Mouse (Mus musculus) embryonic facial prominence, embryonic 13.5 days (tissue): Measurements from ENCODE around the gene Glb1. TPM values are rescaled to one million over a fixed set of nuclear protein-coding genes. Genes with fewer than 3 reads are reported as not detected.

ENCODE experiments used
- ATAC-seq: fragments of 200-750 bp; cut with Nextera tagmentation; 2 replicates; pipeline ENCODE4 v1.8.0; 2017; ENCODE audit warnings: low read depth; ENCODE audit not compliant: insufficient number of reproducible peaks, insufficient read depth, low FRiP score, low TSS enrichment
- H3K27ac ChIP-seq: fragments of 300-500 bp; sonication (generic); 2 replicates; pipeline ENCODE4 v1.5.1; 2015; ENCODE audit warnings: moderate library complexity, mild to moderate bottlenecking, inconsistent platforms
- H3K27me3 ChIP-seq: fragments of 300-500 bp; sonication (generic); 2 replicates; pipeline ENCODE4 v1.6.1; 2015; ENCODE audit warnings: mild to moderate bottlenecking, inconsistent platforms
- H3K36me3 ChIP-seq: fragments of 300-500 bp; sonication (generic); 2 replicates; pipeline ENCODE4 v1.6.1; 2015; ENCODE audit warnings: mild to moderate bottlenecking, inconsistent platforms
- H3K4me1 ChIP-seq: fragments of 300-500 bp; sonication (generic); 2 replicates; pipeline ENCODE4 v1.6.1; 2015; ENCODE audit warnings: inconsistent platforms
- H3K4me2 ChIP-seq: fragments of 300-500 bp; sonication (generic); 2 replicates; pipeline ENCODE4 v1.6.1; 2015; ENCODE audit warnings: moderate library complexity, mild to moderate bottlenecking, inconsistent platforms
- H3K4me3 ChIP-seq: fragments of 300-500 bp; sonication (generic); 2 replicates; pipeline ENCODE4 v1.5.1; 2015; ENCODE audit warnings: mild to moderate bottlenecking, inconsistent platforms
- H3K9ac ChIP-seq: fragments of 300-500 bp; sonication (generic); 2 replicates; pipeline ENCODE4 v1.6.1; 2015; ENCODE audit warnings: mild to moderate bottlenecking, inconsistent platforms
- H3K9me3 ChIP-seq: fragments of 300-500 bp; sonication (generic); 2 replicates; pipeline ENCODE4 v1.6.1; 2016; ENCODE audit warnings: inconsistent platforms
- WGBS: fragments of 180-500 bp; shearing (Covaris S2); methylation state at CpG from one replicate; pipeline ENCODE4 v1.1.7; 2015; ENCODE audit warnings: mixed read lengths; 5-methylcytosine and 5-hydroxymethylcytosine counted together
- polyA plus RNA-seq: library from polyadenylated mRNA; unstranded; fragments of >200 nt; fragmentation: Nextera tagmentation; extraction: Ambion mirVana; gene quantifications from 2 replicates; pipeline ENCODE4 v1.2.1, GENCODE M21; 2015

Glb1 gene
- polyA plus RNA-seq, 1 experiment from 2014 or later, result 27.9 TPM

DNA sequence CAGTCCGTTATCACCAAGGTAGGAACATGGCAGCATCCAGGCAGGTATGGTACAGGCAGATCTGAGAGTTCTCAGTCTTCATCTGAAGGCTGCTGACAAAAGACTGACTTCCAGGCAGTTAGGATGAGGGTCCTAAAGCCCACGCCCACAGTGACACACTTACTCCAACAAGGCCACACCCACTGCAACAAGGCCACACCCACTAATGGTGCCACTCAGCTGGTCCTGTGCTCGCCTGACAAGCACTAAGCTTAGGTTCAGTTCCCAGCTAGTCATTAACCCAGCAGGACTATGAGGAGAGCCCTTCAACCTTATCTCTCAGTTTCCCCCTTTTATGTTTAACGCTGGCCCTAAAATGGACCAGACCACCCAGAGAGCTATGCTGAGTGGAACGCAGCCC, 47.8 kb downstream of the Glb1 start:
- 80% methylated on average over 5 of the region's 5 CpGs for WGBS
- H3K27ac ChIP-seq, result no peak overlapping the region
- H3K36me3 ChIP-seq, result no peaks in the 10 kb centered on the region
- no peak overlapping the region for H3K4me3 ChIP-seq
- H3K9me3 ChIP-seq, result no peaks in the 10 kb centered on the region
- no peaks in the 10 kb centered on the region for H3K4me1 ChIP-seq
- no peak overlapping the region for H3K9ac ChIP-seq
- ATAC-seq, result no peak
- no peak overlapping the region for H3K4me2 ChIP-seq
- H3K27me3 ChIP-seq, result no peaks in the 10 kb centered on the region

DNA sequence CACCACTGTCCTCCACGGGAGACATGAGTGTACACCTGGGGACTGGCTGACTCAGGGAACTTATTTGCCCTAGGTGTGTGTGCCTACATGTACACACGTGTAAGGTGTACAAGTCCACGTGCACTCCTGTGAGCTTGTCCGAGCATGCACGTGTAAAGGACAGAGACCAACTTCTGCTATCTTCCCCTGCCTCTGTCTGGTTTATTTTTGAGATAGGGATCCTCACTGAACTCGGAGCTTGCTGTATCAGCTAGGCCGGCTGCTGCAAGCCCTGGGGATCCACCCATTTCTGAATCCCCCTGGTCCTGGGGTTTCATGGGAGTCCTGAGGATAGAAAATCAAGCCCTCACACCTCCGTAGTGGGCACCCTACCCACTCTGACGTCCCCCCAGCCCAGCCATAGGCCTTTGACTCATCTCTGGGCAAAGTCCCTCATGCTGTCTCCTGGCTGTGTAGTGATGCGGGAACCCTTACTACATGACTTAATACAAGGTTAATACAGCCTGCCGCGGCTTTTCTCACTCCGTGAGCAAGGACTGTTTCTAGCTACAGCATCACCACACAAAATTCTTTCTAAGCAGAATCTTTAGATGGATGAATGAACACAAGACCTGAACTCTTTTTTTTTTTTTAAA, 48.4 kb downstream of the Glb1 start:
- H3K9ac ChIP-seq, result no peak overlapping the region
- 86% methylated on average over 13 of the region's 13 CpGs for WGBS
- ATAC-seq, result no peak

DNA sequence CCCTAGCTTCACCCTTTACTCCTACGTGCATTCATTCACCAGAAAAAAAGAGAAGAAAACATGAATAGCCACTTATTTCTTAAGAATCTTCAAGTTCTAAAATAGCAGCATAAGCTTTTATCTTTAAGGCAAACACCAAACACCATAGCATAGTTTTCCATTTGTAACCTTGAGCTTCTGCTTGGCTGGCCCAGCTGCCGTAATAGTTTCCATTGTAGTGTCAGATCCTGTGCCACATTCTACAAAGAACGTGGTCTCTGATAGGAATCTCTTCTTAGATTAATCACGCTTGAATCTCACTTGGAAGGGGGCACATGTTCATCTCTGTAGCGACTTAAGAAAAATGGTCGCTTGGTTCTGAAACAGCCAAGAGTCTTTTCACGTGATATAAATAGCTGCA, 50.7 kb downstream of the Glb1 start:
- no peaks in the 10 kb centered on the region for H3K4me1 ChIP-seq
- peaks cover 13% of the 10 kb centered on the region; the same call in 1 of the 2 replicates for H3K36me3 ChIP-seq
- WGBS, result 76% methylated on average over 7 of the region's 7 CpGs
- H3K4me3 ChIP-seq, result no peak overlapping the region
- H3K9me3 ChIP-seq, result no peaks in the 10 kb centered on the region
- no peak overlapping the region for H3K4me2 ChIP-seq
- H3K27ac ChIP-seq, result no peak overlapping the region
- no peak for ATAC-seq
- H3K9ac ChIP-seq, result no peak overlapping the region
- H3K27me3 ChIP-seq, result no peaks in the 10 kb centered on the region

More for the DNA sequence above, 48.4 kb downstream of the Glb1 start:
- Histone ChIP-seq H3K27me3 (no peaks in the 10 kb centered on the region), H3K4me2 (no peak overlapping the region), H3K4me1 (no peaks in the 10 kb centered on the region), H3K4me3 (no peak overlapping the region), H3K36me3 (no peaks in the 10 kb centered on the region), H3K27ac (no peak overlapping the region), H3K9me3 (no peaks in the 10 kb centered on the region)

DNA sequence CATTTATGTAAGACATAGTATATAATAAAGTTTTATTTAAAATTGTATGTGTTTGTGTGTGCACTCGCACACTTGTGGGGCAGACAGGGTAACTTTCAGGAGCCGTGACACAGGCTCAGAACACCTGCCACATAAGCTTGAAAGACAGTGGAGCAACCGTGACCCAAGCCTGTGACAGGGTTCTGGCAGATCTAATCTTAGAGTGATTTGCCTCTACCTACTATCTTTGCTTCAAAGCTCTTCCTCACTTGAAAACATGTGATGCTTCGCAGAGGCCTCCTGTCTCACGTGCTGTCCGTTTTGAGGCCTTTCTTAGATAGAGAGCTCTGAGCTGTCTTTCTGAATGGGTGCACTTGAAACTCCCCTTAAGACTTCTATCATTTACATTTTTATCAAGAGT, 51.5 kb downstream of the Glb1 start:
- Histone ChIP-seq H3K9me3 (no peaks in the 10 kb centered on the region), H3K4me2 (no peak overlapping the region), H3K27ac (no peak overlapping the region), H3K27me3 (no peaks in the 10 kb centered on the region), H3K9ac (no peak overlapping the region), H3K4me3 (no peak overlapping the region), H3K36me3 (peaks cover 18% of the 10 kb centered on the region), H3K4me1 (no peaks in the 10 kb centered on the region)
- WGBS, result 89% methylated on average over 6 of the region's 6 CpGs
- no peak for ATAC-seq

DNA sequence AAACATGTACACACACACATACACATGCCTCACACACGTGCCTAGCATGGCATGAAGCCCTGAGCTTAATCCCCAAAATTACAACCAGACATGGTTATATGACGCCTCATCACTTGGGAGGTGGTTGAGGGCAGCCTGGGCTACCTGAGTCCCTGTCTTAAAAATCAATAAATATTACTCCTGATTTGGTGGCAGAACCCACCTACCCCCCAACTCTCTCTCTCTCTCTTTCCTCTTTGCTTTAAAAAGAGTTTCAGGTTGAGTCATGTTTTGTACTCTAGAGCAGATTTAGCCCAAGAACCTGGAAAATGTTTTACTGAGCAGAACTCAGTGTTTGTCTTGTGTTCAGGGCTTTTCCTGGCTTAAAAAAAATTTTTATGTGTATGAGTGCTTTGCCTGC, 54.5 kb downstream of the Glb1 start:
- no peak for ATAC-seq
- no peak overlapping the region for H3K9ac ChIP-seq
- 56% methylated on average over 2 of the region's 2 CpGs for WGBS
- H3K4me2 ChIP-seq, result no peak overlapping the region
- no peaks in the 10 kb centered on the region for H3K9me3 ChIP-seq
- peaks cover 27% of the 10 kb centered on the region for H3K36me3 ChIP-seq
- H3K4me3 ChIP-seq, result no peak overlapping the region
- H3K4me1 ChIP-seq, result no peaks in the 10 kb centered on the region
- no peak overlapping the region for H3K27ac ChIP-seq
- H3K27me3 ChIP-seq, result no peaks in the 10 kb centered on the region

DNA sequence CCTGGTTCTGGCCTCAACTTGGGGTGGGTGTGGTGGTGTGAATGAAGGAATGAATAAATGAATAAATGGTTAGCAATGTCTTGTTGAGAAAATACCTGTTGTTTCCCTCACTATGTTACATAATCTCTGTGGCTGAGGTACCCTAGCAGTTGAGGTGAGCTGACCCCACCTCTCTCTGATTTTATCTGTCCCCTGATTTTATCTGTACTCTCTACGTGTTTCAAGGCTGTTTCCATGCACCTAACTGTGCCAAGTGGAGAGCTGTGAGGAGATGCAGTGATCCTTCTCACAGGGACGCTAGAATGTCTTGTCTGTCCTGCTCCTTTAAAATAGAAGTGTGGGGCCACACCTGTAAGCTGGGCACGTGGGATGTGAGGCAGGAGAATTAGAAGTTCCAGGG, 57.6 kb downstream of the Glb1 start:
- Histone ChIP-seq H3K27me3 (no peaks in the 10 kb centered on the region), H3K9ac (no peak overlapping the region), H3K9me3 (no peaks in the 10 kb centered on the region), H3K36me3 (peaks cover 39% of the 10 kb centered on the region), H3K27ac (no peak overlapping the region), H3K4me2 (no peak overlapping the region), H3K4me1 (no peaks in the 10 kb centered on the region), H3K4me3 (no peak overlapping the region)
- ATAC-seq, result no peak
- WGBS, result 84% methylated on average over 3 of the region's 3 CpGs

DNA sequence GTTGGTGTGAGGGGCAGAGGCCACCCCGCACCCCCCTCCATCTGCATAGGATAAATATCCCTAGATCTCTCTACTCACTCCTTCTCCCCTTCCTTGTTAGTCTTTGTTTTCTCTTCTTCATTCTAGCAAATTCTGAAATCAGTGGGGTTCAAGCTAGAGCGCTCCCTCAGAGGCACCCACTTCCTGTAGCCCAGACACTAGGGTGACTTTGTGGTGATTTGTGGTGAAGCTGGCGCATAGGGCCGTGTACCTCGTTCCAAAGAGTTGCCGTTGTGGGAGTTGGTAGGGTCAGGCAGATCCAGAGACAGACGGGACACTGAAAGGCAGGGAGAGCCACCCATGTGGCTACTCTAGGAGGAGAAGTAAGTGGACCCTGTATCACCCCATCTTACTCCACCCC, 61.7 kb downstream of the Glb1 start:
- Histone ChIP-seq H3K27me3 (no peaks in the 10 kb centered on the region), H3K36me3 (peaks cover 44% of the 10 kb centered on the region), H3K9me3 (no peaks in the 10 kb centered on the region), H3K4me2 (no peak overlapping the region), H3K4me3 (no peak overlapping the region), H3K27ac (no peak overlapping the region), H3K4me1 (no peaks in the 10 kb centered on the region), H3K9ac (no peak overlapping the region)
- WGBS, result 92% methylated on average over 7 of the region's 7 CpGs
- no peak for ATAC-seq

DNA sequence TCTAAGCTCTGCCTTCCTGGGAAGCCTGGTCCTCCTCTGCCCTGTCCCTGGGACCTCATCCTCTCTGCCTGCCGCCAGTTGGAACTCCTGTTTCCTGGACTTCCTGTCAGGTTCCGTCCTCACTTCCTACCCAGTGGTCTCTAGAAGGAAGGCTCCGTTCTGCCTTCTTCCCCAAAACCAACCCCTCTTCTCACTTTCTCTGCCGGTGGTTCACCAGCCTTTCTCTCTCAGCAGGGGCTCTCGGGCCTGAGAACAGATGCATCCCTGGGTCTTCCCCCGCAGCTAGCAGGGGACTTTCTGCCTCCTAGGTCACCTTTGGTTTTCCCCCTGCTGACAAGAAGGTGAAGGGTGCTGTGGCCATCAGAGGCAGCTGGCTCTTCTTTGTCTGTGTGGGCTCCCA, 64.6 kb downstream of the Glb1 start:
- peaks cover 40% of the 10 kb centered on the region for H3K36me3 ChIP-seq
- no peak overlapping the region for H3K4me3 ChIP-seq
- no peak for ATAC-seq
- no peak overlapping the region for H3K9ac ChIP-seq
- 83% methylated on average over 6 of the region's 6 CpGs for WGBS
- no peaks in the 10 kb centered on the region for H3K27me3 ChIP-seq
- H3K9me3 ChIP-seq, result no peaks in the 10 kb centered on the region
- no peaks in the 10 kb centered on the region for H3K4me1 ChIP-seq
- H3K27ac ChIP-seq, result no peak overlapping the region
- no peak overlapping the region for H3K4me2 ChIP-seq

DNA sequence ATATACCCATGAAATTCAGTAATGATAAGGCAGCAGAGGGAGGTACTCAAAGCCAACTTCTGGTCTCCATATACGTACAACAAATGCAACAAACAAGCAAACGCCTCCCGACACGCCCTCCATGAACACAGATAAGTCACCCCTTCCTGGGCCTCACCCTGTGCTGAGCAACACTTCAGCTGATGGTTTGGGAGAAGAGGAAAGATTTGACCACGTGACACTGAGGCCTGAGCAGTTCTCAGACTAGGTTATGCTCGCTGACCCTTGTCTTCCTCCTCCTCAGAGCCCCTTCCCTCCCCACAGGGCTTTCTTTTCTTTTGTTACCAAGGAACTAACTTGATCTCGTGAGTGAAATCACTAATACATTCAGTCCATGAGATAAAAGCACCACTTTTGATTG, 66.0 kb downstream of the Glb1 start:
- Histone ChIP-seq H3K27ac (no peak overlapping the region), H3K27me3 (no peaks in the 10 kb centered on the region), H3K4me1 (no peaks in the 10 kb centered on the region), H3K9me3 (no peaks in the 10 kb centered on the region), H3K9ac (no peak overlapping the region), H3K4me3 (no peak overlapping the region), H3K36me3 (peaks cover 35% of the 10 kb centered on the region), H3K4me2 (no peak overlapping the region)
- 75% methylated on average over 7 of the region's 7 CpGs for WGBS
- ATAC-seq, result no peak

DNA sequence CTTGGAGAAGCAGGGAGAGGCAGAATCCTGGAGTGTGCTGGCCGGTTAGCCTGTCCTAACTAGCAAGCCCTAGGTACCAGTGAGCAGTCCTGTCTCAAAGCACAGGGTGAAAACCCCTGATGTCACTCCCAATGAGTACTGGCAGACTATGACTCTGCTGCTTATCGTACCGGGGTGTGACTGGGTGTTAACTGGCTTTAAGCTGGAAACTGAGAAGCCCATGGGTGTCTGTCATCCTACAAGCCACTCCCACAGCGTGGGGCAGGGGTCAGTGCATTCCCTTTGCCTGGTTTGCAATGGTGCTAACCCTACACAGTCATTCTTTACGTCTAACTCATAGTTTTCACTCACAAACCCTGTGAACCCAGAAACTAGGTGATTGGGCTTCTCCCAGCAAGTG, 67.3 kb downstream of the Glb1 start:
- Histone ChIP-seq H3K4me3 (no peak overlapping the region), H3K4me1 (no peaks in the 10 kb centered on the region), H3K36me3 (peaks cover 31% of the 10 kb centered on the region), H3K9ac (no peak overlapping the region), H3K9me3 (no peaks in the 10 kb centered on the region), H3K4me2 (no peak overlapping the region), H3K27me3 (no peaks in the 10 kb centered on the region), H3K27ac (no peak overlapping the region)
- WGBS, result 76% methylated on average over 5 of the region's 5 CpGs
- no peak for ATAC-seq

DNA sequence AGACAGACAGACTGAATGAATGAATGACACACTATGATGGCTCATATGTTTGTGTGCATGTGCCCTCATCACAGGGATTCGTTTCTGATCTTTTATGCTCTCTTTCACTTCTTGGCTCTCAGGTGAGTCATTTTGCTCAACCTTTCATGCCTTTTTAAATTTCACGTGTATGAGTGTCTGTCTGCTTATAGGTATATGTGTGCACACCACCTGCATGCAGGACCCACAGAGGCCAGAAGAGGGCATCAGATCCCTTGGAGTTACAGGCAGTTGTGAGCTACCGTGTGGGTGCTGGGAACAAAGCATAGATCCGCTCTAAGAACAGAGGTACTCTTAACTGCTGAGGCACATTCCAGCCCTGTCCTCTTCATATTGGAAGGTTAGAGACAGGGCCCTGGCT, 67.8 kb downstream of the Glb1 start:
- no peaks in the 10 kb centered on the region for H3K27me3 ChIP-seq
- H3K36me3 ChIP-seq, result peaks cover 30% of the 10 kb centered on the region
- H3K27ac ChIP-seq, result no peak overlapping the region
- WGBS, result 89% methylated on average over 4 of the region's 4 CpGs
- H3K9ac ChIP-seq, result no peak overlapping the region
- no peak for ATAC-seq
- no peaks in the 10 kb centered on the region for H3K9me3 ChIP-seq
- H3K4me2 ChIP-seq, result no peak overlapping the region
- H3K4me1 ChIP-seq, result no peaks in the 10 kb centered on the region
- no peak overlapping the region for H3K4me3 ChIP-seq

DNA sequence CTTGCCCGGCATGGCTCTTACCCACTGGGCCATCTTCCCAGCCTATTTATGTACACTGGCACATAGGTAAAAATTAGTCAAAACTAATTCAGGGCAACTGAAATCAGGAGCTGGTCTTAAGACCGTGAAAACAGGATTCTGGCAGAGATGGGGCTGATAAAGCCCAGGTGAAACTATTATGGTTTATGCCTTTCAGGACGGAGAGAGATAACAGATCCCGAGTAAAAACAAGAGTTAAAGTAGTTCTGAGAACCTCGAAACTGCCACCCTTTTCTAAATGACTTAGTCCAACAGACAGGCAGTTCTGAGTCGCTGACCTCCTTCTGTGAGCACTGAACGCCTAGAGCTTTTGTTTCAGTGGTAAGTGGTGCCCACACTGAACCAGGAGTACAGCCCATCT, 71.0 kb downstream of the Glb1 start:
- Histone ChIP-seq H3K4me2 (no peak overlapping the region), H3K27me3 (no peaks in the 10 kb centered on the region), H3K4me3 (no peak overlapping the region), H3K9ac (no peak overlapping the region), H3K27ac (no peak overlapping the region), H3K4me1 (no peaks in the 10 kb centered on the region), H3K36me3 (peaks cover 6% of the 10 kb centered on the region), H3K9me3 (no peaks in the 10 kb centered on the region)
- ATAC-seq, result no peak
- whole genome bisulfite sequencing, result 79% methylated on average over 7 of the region's 7 CpGs

DNA sequence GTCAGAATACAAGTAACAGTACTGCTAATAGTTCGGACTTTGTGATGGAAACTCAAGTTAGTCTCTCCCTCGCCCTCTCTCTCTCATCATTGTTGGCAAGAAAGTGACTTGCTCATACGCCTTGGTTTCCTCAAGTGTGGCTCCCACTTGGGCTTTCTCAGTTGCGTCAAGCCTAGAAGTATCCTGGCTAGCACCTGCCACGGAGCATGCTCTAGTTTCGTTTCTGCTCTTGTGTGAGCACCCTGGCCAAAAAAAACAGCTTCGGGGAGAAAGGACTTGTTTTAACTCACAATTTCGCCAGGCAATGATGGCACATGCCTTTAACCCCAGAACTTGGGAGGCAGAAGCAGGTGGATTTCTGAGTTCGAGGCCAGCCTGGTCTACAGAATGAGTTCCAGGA, 76.1 kb downstream of the Glb1 start:
- Histone ChIP-seq H3K4me2 (no peak overlapping the region), H3K4me3 (no peak overlapping the region), H3K27ac (no peak overlapping the region), H3K9ac (no peak overlapping the region), H3K4me1 (no peaks in the 10 kb centered on the region), H3K27me3 (no peaks in the 10 kb centered on the region), H3K9me3 (no peaks in the 10 kb centered on the region), H3K36me3 (0 out of 2 replicates have a peak, but pooled peaks cover 3% of the 10 kb centered on the region)
- WGBS, result 91% methylated on average over 9 of the region's 9 CpGs
- ATAC-seq, result no peak
